Mouse (Mus musculus) bone marrow macrophage, adult 2 months (primary cell): ENCODE data around the gene 4931422A03Rik.

ENCODE experiments used
- CTCF ChIP-seq: IDR thresholded peaks from 2 replicates; pipeline ENCODE4 v1.5.1; 2012; ENCODE audit warnings: low read depth, mild to moderate bottlenecking, low read length, moderate library complexity
- POLR2A ChIP-seq: IDR thresholded peaks from 2 replicates; pipeline ENCODE4 v1.6.1; 2012; ENCODE audit warnings: mild to moderate bottlenecking, low read depth, low read length, borderline replicate concordance

DNA sequence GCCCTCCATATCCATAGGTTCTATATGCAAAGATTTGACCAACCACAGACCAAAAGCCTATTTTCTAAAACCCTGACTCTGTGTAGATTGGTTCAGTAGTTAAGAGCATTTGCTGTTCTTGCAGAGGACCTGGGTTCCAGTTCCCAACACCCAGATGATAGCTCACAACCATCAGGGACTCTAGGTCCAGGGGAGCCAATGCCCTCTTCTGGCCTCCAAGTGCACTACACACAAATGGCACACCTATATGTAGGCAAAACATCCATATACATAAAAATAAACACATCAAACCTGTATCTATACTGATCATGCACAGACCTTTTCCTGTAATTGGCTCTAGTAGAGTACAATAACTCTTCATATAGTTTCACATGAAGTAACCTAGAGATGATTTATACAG lies 36.9 kb downstream of the 4931422A03Rik start:
- TF ChIP-seq POLR2A: no peak
- TF ChIP-seq CTCF: no peak
